8 mouse cellular contexts compared by ENCODE assay signal in genomic region chr5:140649101-140649667, GRCm38 (mm10). TPM values are rescaled to one million over a fixed set of nuclear protein-coding genes. Genes with fewer than 3 reads are reported as not detected.
A peak's percentile ranks its signal among the peaks of the same experiment; 100 is the strongest.
DNase-seq lines count a peak whose midpoint lies in the region; ATAC-seq lines count a peak whose summit lies in the region.

No protein-coding gene starts in this region.

- H3K27ac ChIP-seq in hindbrain, embryonic 15.5 days (replicated peaks), result peak overlapping the region; percentile 92

- H3K4me2 ChIP-seq in hindbrain, embryonic 15.5 days, result peak overlapping the region; percentile 83

- peak overlapping the region; percentile 96 for H3K4me3 ChIP-seq in hindbrain, embryonic 15.5 days

- H3K4me1 ChIP-seq in hindbrain, embryonic 15.5 days (replicated peaks), result peaks cover 48% of the 10 kb centered on the region

- H3K36me3 ChIP-seq in hindbrain, embryonic 15.5 days, result no peaks in the 10 kb centered on the region; the same call in 1 of the 2 replicates

- peak; percentile 94 for ATAC-seq in hindbrain, embryonic 15.5 days (ENCODE audit: low FRiP score, low read depth)

- 3% methylated on average over 26 of the region's 26 CpGs for WGBS in hindbrain, embryonic 15.5 days

- H3K9me3 ChIP-seq in hindbrain, embryonic 15.5 days, result no peaks in the 10 kb centered on the region

- H3K9ac ChIP-seq in hindbrain, embryonic 15.5 days, result peak overlapping the region; percentile 48

- H3K27me3 ChIP-seq in hindbrain, embryonic 15.5 days, result no peaks in the 10 kb centered on the region

- DNase-seq in ZHBTc4 (ENCODE audit: low read depth, low spot score), result peak; percentile 99
- DNase-seq in cerebellum, postnatal 36 days, result peak; percentile 94 to 99
- DNase-seq in frontal cortex, postnatal 36 days (ENCODE audit: low spot score in 2 of 2), result peak; percentile 94 to 96
- DNase-seq in layer of hippocampus, postnatal 36 days, result peak; percentile 95 to 96
- DNase-seq in lung, postnatal 36 days, result peak; percentile 99
- peak; percentile 98 for DNase-seq in retina, embryonic 14.5 days (ENCODE audit: low spot score)
- DNase-seq in thymus, postnatal 36 days, result peak; percentile 98

RNA-seq across cellular contexts. Expression of gene Ttyh3, which starts 0.4 kb away (rescaled TPM):
- 84.6 and 85.2 TPM in 2 replicates for polyA plus RNA-seq in hindbrain, embryonic 15.5 days (2015; fragmentation: Nextera tagmentation; extraction: Ambion mirVana)
- 100 to 1,000 TPM; 191 to 221 TPM for total RNA-seq in layer of hippocampus, postnatal 36 days (2021)

RNA-seq across cellular contexts. Expression of gene Lfng, which starts 42.1 kb away (rescaled TPM):
- 28.4 and 28.8 TPM in 2 replicates for polyA plus RNA-seq in hindbrain, embryonic 15.5 days (2015; fragmentation: Nextera tagmentation; extraction: Ambion mirVana)
- 10 to 100 TPM; 20.3 to 30.8 TPM for total RNA-seq in layer of hippocampus, postnatal 36 days (2021)

RNA-seq across cellular contexts. Expression of gene Iqce, which starts 53.0 kb away (rescaled TPM):
- 26.0 and 29.4 TPM in 2 replicates for polyA plus RNA-seq in hindbrain, embryonic 15.5 days (2015; fragmentation: Nextera tagmentation; extraction: Ambion mirVana)
- 10 to 100 TPM; 48.7 to 66.2 TPM for total RNA-seq in layer of hippocampus, postnatal 36 days (2021)

RNA-seq across cellular contexts. Expression of gene Brat1, which starts 55.6 kb away (rescaled TPM):
- polyA plus RNA-seq in hindbrain, embryonic 15.5 days (2015; fragmentation: Nextera tagmentation; extraction: Ambion mirVana), result 24.9 TPM in 2 replicates
- total RNA-seq in layer of hippocampus, postnatal 36 days (2021), result 10 to 100 TPM; 19.5 to 21.0 TPM

Comparison
In these comparisons a context has a peak if more than half of its experiments do, and no peak if none do; other contexts are left out.
1. Peak in every context shown above with its lines: DNase-seq, ATAC-seq, H3K4me3 ChIP-seq and H3K27ac ChIP-seq.